20 mouse cellular contexts compared by ENCODE assay signal in the genomic region with DNA sequence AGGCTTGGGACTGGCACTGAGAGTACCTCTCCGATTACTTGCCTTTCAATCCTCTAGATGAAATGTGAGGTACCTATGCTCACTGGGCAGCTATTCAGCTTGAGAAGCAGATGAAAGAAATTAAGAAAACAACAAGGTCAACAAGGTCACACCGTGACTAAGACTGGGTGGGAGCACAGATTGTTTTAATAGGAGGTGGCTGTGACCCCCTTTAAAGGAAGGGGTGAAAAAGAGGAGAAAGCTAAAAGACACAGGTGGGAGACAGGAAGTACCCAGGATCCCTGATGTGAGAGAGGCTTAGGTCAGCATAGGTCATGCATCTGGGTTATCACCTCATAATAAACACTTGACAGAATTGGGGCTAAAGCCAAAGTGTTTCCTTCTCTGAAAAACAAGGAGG.
DNase-seq lines count a peak whose midpoint lies in the region; ATAC-seq and TF ChIP-seq lines count a peak whose summit lies in the region.
"Had no signal": no experiment of that assay in that cellular context is flagged by ENCODE, and none has a peak within 500 bp of the region (broad histone marks: within the 10 kb centered on the region; RNA-seq: fewer than 3 reads in every experiment).

No protein-coding gene starts in this region.

- no peak for TF ChIP-seq CTCF in layer of hippocampus, adult 2 months (conservative IDR thresholded peaks at IDR 0.05)

- 7% methylated on average over 2 of the region's 2 CpGs for WGBS in limb, embryonic 11.5 days
- WGBS in limb, embryonic 10.5 days, result 5% methylated on average over 2 of the region's 2 CpGs

- H3K9me3 ChIP-seq in limb, embryonic 11.5 days (ENCODE audit: control insufficient read depth, low read length), result no peaks in the 10 kb centered on the region
- H3K9me3 ChIP-seq in limb, embryonic 10.5 days (replicated peaks), result no peaks in the 10 kb centered on the region
- H3K9me3 ChIP-seq: embryonic facial prominence, embryonic 12.5 days; forebrain, embryonic 12.5 days; G1E; heart, embryonic 13.5 days; hindbrain, embryonic 13.5 days had no signal

- no peaks in the 10 kb centered on the region for H3K27me3 ChIP-seq in limb, embryonic 11.5 days (ENCODE audit: control insufficient read depth, insufficient read depth, low read length)
- H3K27me3 ChIP-seq in limb, embryonic 10.5 days (ENCODE audit: low read depth, poor library complexity, severe bottlenecking), result no peaks in the 10 kb centered on the region
- H3K27me3 ChIP-seq: embryonic facial prominence, embryonic 12.5 days; forebrain, embryonic 12.5 days; heart, embryonic 13.5 days; hindbrain, embryonic 13.5 days had no signal

- peak; percentile 32 for DNase-seq in limb, embryonic 11.5 days (ENCODE audit: low spot score)
- no peak for DNase-seq in limb, embryonic 10.5 days (ENCODE audit: low spot score)
- peak; percentile 50 for DNase-seq in embryo, embryonic 10.5 days (ENCODE audit: low spot score)
- DNase-seq in hindlimb bud, embryonic 11.5 days (ENCODE audit: extremely low spot score, low read depth, low spot score), result peak; percentile 63
- DNase-seq in layer of hippocampus, adult 2 months (ENCODE audit: low spot score in 2 of 2), result no peak
- no peak for DNase-seq in cerebellum, adult 9-10 months
- DNase-seq: adrenal gland, postnatal 14 days; cerebellum, adult 18-20 months; cerebellum, postnatal 10 days; forebrain, postnatal 0 days; gastrocnemius, adult 2 months; gastrocnemius, postnatal 25 days; heart, postnatal 4 days; kidney, adult 2 months had no signal

- H3K9ac ChIP-seq in limb, embryonic 11.5 days (ENCODE audit: low read length), result no peak overlapping the region
- H3K9ac ChIP-seq: embryonic facial prominence, embryonic 12.5 days; forebrain, embryonic 12.5 days; forebrain, postnatal 0 days; heart, embryonic 13.5 days; hindbrain, embryonic 13.5 days had no signal

- H3K4me2 ChIP-seq in limb, embryonic 11.5 days (ENCODE audit: low read depth, severe bottlenecking), result no peak overlapping the region
- H3K4me2 ChIP-seq: embryonic facial prominence, embryonic 12.5 days; forebrain, embryonic 12.5 days; heart, embryonic 13.5 days; hindbrain, embryonic 13.5 days had no signal

- H3K4me1 ChIP-seq in limb, embryonic 11.5 days (ENCODE audit: control insufficient read depth, insufficient read depth, low read length), result peaks cover 8% of the 10 kb centered on the region; the same call in 1 of the 2 replicates
- H3K4me1 ChIP-seq in limb, embryonic 10.5 days, result peaks cover 22% of the 10 kb centered on the region

- no peaks in the 10 kb centered on the region for H3K36me3 ChIP-seq in limb, embryonic 11.5 days (ENCODE audit: control insufficient read depth, insufficient read depth, low read length)
- H3K36me3 ChIP-seq in limb, embryonic 10.5 days, result no peaks in the 10 kb centered on the region
- H3K36me3 ChIP-seq: embryonic facial prominence, embryonic 12.5 days; forebrain, embryonic 12.5 days; G1E; heart, embryonic 13.5 days; hindbrain, embryonic 13.5 days had no signal

- ATAC-seq in limb, embryonic 11.5 days (ENCODE audit: insufficient number of reproducible peaks, low FRiP score, low TSS enrichment, low read depth), result no peak
- ATAC-seq: forebrain, postnatal 0 days; intestine, embryonic 16.5 days had no signal

- no peak overlapping the region for H3K4me3 ChIP-seq in limb, embryonic 11.5 days (ENCODE audit: low read depth, low read length)
- H3K4me3 ChIP-seq in limb, embryonic 10.5 days, result no peak overlapping the region
- H3K4me3 ChIP-seq in layer of hippocampus, adult 2 months, result no peak overlapping the region
- H3K4me3 ChIP-seq: embryonic facial prominence, embryonic 12.5 days; forebrain, embryonic 12.5 days; gastrocnemius, adult 2 months; heart, embryonic 13.5 days; hindbrain, embryonic 13.5 days had no signal

- no peak overlapping the region for H3K27ac ChIP-seq in limb, embryonic 11.5 days (replicated peaks; ENCODE audit: low read depth, low read length)
- H3K27ac ChIP-seq in limb, embryonic 10.5 days, result no peak overlapping the region
- H3K27ac ChIP-seq in layer of hippocampus, adult 2 months, result no peak overlapping the region
- H3K27ac ChIP-seq: embryonic facial prominence, embryonic 12.5 days; forebrain, embryonic 12.5 days; gastrocnemius, adult 2 months; heart, embryonic 13.5 days; hindbrain, embryonic 13.5 days had no signal

Comparison
In these comparisons a context has a peak if more than half of its experiments do, and no peak if none do; other contexts are left out.
1. DNase-seq: peak in limb, embryonic 11.5 days (single experiment), embryo, embryonic 10.5 days (single experiment) and hindlimb bud, embryonic 11.5 days (single experiment); none in limb, embryonic 10.5 days (single experiment), layer of hippocampus, adult 2 months (0 of 2) and cerebellum, adult 9-10 months (single experiment).